Mouse (Mus musculus) lung, postnatal 10 days (tissue): ENCODE measurements around the gene Spata32.
A peak's percentile ranks its signal among the peaks of the same experiment; 100 is the strongest.

Experiments used
- DNase-seq: peaks from one replicate; pipeline ENCODE4 v3.0.0; 2021

The Spata32 gene

GRCm38 (mm10) chr11:103201664-103202063, 16.6 kb downstream of the Spata32 start:
- DNase-seq = peak; percentile 51

- peak; percentile 52 for DNase-seq
Observed at GRCm38 (mm10) chr11:103198911-103199803, 19.1 kb downstream of the Spata32 start.

GRCm38 (mm10) chr11:103198339-103198738, 19.9 kb downstream of the Spata32 start:
- DNase-seq = no peak

GRCm38 (mm10) chr11:103197340-103197739, 20.9 kb downstream of the Spata32 start:
- no peak for DNase-seq

GRCm38 (mm10) chr11:103195656-103196055, 22.6 kb downstream of the Spata32 start:
- DNase-seq = no peak

- no peak for DNase-seq
Observed at GRCm38 (mm10) chr11:103195236-103195635, 23.0 kb downstream of the Spata32 start.

- DNase-seq = no peak
Observed at GRCm38 (mm10) chr11:103193825-103194168, 24.4 kb downstream of the Spata32 start.

GRCm38 (mm10) chr11:103192956-103193824, 25.0 kb downstream of the Spata32 start:
- DNase-seq = peak; percentile 34

- DNase-seq = no peak
Observed at GRCm38 (mm10) chr11:103192230-103192955, 25.8 kb downstream of the Spata32 start.

GRCm38 (mm10) chr11:103184891-103185290, 33.3 kb downstream of the Spata32 start:
- DNase-seq = peak; percentile 73

- no peak for DNase-seq
Observed at GRCm38 (mm10) chr11:103181911-103182310, 36.3 kb downstream of the Spata32 start.

- no peak for DNase-seq
Observed at GRCm38 (mm10) chr11:103181349-103181748, 36.9 kb downstream of the Spata32 start.

GRCm38 (mm10) chr11:103180426-103180825, 37.8 kb downstream of the Spata32 start:
- no peak for DNase-seq

GRCm38 (mm10) chr11:103178748-103179147, 39.5 kb downstream of the Spata32 start:
- no peak for DNase-seq

GRCm38 (mm10) chr11:103177815-103178485, 40.3 kb downstream of the Spata32 start:
- DNase-seq = peak; percentile 22

- no peak for DNase-seq
Observed at GRCm38 (mm10) chr11:103177216-103177615, 41.0 kb downstream of the Spata32 start.

- DNase-seq = no peak
Observed at GRCm38 (mm10) chr11:103176510-103176909, 41.7 kb downstream of the Spata32 start.

GRCm38 (mm10) chr11:103175688-103176442, 42.4 kb downstream of the Spata32 start:
- no peak for DNase-seq

GRCm38 (mm10) chr11:103174891-103175391, 43.3 kb downstream of the Spata32 start:
- DNase-seq = peak; percentile 60

GRCm38 (mm10) chr11:103174411-103174832, 43.8 kb downstream of the Spata32 start:
- DNase-seq = no peak

- DNase-seq = no peak
Observed at GRCm38 (mm10) chr11:103173771-103174344, 44.4 kb downstream of the Spata32 start.
